Mouse (Mus musculus) B cell, adult 2 months (primary cell): ENCODE results near the gene Slc16a10.

Experiments
- DNase-seq, 2 experiments: peaks; one replicate each; pipeline ENCODE4 v3.0.0; 2022

Gene Slc16a10

DNA sequence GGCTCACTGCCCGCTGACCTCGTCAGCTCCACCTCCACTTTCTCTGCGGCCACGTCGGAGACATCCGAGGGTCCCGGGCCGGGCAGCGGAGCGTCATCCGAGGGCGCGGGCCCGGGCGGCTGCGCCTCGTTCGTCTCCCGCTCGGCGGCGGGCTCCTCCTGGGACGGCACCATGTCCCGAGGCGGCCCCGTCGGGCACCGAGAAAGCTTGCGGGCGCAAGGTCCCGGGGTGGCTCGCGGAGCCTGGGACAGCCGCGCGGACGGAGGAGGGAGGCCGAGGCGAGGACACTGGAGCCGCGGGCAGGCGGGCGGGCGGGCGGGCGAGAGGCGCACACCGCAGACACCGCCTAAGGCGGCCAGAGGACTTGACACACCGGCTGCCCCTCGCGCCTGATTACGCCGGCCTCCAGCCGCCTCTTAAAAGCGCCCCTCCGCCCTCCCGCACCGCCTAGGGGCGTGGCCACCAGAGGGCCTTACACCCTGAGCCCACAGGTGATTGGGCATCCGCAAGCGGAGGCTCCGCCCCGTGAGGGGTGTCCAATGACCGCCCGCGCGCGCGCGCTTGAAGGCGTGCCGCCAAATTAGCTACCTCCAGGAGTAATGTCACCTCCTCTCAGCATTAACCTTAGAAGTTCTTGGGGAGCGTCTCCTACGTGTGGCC lies at the start of gene Slc16a10:
TSS of gene Slc16a10 (minus strand) at position 395 of the 660 bp plus-strand sequence.
- DNase-seq, result peak; percentile 97 to 98

DNA sequence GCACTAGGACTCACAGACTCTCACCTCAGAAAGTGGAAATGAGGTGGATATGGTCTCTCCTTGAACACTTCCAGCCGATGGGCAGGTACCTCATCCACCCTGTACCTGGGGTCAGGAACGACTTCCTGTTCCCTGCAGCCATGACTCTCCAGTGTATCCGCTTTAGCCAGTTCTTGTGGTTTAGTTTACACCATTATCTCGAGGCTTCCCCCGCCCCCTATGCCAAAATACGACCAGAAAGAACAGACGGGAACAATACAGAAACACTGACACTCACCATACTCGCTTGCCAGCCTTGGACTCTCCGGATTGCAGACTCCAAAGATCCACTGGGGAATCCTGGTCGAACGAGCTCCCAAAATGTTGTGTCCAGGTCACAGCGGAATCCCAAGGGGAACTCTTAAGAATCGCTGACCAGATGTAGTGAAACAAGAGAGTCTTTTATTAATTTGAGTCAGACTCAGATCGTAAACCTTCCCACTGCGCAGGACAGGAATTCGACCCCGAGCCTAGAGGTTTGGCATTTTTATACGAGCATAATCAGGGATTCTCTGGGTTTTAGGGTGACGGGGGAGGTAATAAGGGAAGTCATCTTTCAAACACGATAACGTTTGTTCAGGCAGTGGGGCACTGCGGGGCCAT lies 49.4 kb upstream of the Slc16a10 start:
- DNase-seq, result no peak

DNA sequence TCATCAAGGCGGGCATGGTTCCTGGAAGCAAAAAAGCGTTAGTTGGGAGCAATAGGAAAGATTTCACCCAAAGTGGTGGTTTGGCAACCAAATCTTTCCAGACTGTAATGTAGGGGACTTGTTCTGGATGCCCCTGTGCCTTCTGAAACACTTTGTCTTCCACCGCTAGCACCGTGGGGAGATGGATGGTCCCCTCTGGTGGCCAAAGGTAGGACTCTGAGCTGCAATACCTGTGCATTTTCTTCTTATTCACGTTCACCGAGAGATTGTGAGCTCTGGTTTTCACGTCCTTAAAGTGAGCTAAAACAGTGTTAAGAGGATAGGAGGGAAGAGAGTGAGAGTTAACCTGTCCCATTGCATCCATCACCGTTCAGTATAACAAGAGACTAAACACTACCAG lies 48.8 kb upstream of the Slc16a10 start:
- DNase-seq, result peak; percentile 30 to 41

DNA sequence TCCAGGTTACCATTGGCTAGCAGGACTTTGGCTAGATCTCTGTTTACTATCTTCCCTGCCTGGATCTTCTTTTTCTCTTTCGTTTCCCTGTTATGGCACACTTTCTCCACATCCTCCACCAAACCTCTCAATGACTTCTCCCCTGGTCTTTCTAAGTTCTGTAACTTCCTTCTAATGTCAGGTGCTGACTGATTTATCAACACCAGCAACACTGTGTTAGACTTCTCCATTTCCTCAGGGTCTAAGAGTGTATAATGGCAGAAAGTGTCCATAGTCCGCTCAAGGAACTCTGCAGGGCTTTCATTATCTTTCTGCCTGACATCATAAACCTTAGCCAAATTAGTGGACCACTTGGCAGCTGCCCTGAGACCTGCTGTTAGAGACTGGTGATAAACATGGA lies 47.6 kb upstream of the Slc16a10 start:
- no peak for DNase-seq

DNA sequence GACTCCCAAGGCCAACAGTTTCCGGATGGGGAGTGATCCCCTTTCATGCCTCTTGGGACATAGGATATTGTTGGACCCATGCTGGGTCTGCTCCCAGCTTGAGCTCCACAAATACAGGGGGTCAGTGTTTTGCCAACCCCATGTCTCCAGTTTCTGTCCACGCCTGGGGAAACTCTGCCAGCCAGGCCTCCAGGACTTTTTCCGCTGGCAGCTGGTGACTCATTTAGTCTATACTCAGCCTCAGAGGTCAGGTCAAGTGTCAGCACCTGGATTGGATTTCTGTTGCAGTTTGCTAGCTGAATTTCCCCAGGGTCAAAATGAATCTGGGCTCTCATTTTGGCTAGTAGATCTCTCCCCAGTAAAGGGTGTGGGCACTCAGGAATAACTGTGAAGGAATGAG lies 46.8 kb upstream of the Slc16a10 start:
- no peak for DNase-seq

DNA sequence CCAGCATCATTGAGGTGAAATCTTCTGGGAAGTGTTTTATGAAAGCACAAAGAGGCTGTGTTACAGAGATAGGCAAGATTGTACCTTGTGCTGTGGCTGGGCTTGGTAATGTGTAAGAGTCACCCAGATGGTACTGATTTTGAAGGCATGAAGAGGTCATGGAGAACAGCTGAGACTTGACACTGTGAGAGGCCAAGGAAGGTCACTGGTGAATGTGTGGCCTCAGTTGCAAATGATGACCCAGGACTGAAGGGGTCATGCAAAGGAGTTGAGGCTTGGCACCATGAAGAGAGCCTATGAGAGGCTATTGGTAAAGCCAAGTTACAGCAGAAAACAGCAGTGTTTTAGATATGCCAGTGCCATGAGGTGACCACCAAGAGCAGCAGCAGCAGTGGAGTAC lies 43.9 kb upstream of the Slc16a10 start:
- no peak for DNase-seq

DNA sequence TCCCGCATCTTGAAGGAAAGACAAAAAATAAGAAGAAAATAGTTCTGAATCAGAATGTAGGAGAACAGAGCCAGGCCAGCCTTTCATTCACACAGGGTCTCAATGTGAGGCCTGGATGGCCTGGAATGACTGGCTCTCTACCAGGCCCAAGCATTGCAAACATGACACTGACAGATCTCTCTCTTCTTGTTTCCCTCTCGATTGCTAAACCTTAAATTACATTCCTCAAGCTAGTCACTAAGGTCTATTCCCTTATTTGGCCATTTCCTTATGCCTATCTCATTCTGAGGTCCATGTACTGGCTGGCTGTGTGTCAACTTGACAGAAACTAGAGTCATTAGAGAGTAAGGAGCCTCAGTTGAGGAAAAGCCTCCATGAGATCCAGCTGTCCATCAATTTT lies 38.0 kb upstream of the Slc16a10 start:
- DNase-seq, result no peak

DNA sequence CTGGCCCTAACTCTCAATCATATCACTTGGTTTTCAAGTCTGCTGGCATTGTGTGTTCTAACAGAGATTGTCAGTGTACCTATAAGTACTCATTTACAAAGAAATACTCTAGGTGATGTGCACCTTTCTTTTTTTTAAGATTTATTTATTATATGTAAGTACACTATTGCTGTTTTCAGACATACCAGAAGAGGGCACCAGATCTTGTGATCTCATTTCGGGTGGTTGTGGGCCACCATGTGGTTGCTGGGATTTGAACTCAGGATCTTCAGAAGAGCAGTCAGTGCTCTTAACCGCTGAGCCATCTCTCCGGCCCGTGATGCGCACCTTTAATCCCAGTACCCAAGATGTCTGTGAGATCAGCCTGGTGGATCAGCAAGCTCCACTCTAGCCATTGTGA lies 37.1 kb upstream of the Slc16a10 start:
- no peak for DNase-seq

DNA sequence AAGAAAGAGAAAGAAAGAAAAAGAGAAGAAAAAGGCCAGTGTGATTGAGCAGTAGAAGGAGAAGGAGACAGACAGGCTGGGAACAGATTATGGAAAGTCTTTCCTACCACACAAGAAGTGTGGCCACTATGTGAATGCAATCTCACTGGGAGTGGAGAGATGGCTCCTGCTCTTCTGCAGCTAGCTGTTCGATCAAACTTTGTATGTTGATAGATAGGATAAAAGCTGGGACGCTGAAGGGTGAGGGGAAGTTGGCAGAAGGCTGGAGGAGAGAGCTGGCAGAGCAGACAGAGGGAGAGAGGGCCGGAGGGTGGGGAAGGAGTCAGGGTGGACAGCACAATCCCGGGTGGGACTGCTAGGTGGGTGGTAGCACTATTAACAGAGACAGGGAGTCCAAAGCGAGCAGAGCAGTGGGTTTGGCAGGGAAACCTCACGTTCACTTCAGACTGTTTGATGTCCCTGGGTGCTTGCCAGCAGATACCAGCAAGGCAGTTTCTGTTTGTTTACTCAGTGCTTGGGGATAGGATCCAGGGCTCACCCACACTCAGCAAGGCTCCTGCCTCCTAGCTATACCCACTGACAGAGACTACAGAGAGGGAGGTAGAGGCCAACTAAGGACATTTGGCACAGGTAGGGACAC lies 35.4 kb upstream of the Slc16a10 start:
- DNase-seq, result no peak

DNA sequence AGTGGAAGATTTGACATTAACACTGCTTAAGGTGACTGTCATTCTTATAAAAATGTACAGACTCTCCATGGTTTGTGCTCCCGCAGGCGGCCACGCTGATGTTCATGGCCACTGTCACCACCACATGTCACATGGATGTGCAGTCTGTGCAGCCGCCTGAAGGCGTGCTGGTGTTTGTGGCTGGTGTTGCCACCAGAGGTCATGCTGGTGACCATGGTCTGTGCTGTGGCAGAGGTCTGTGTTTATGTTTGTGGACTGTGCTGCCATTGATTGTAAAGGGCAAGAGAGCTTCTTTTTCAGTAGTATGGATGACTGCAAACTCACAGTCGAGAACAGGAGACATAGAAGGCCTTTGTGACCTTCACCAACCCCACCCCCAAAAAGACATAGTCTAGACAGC lies 30.1 kb upstream of the Slc16a10 start:
- no peak for DNase-seq

DNA sequence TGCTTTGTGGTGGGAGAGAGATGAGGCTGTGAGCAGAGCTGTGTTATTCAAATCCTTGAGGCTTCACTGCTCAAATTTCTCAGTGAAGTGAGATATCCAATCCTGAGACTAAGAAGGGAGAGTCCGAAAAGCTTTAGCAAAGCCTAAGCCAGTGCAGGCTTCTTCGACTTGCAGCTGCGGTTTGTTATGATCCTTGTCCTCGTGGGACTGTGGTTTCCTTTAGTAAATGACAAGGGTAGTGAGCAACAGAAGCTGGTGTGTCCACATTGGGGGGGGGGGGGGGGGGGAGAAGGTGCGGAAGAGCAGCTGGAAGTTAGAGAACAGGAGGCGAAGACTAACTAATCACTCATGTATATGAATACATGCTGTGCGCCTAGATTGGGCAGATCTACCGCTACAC lies 29.2 kb upstream of the Slc16a10 start:
- no peak for DNase-seq

DNA sequence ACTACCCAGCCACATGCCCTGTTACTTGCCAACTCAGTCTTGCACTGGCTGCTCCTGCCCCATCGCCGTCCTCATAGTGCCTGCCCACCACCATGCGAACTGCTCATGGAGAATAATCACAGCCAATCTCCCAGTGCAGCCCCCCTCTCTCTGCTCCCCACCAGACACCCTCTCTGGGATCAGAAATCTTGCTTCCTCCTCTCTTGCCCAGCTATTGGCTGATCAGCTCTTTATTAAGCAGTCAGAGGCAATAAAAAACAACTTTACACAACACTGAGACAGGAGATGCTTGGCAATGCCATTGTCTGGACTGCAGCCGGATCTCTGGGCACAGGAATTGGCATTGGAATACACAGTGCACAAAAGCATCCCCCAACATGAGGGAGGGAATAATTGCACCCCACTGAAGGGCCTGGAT lies 28.1 kb upstream of the Slc16a10 start:
- no peak for DNase-seq

DNA sequence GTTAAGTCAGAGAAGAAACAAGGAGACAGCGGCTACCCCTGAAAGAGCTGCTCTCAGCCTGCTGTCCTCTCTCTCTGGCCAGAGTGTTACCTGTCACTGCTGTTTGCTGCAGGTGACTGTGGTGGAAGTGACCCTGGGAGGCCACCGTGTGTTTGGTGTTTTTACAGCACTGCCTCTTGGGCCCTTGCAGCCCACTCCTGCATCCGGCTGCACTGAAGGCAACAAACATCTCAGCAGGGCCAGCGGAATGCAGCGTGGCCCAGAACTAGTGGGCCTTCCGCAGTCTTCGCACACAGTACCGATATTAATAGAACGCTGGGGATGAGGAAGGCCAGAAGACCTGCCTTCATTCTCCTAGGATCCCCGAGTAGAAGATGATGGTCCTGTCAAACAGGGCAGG lies 27.5 kb upstream of the Slc16a10 start:
- DNase-seq, result no peak

DNA sequence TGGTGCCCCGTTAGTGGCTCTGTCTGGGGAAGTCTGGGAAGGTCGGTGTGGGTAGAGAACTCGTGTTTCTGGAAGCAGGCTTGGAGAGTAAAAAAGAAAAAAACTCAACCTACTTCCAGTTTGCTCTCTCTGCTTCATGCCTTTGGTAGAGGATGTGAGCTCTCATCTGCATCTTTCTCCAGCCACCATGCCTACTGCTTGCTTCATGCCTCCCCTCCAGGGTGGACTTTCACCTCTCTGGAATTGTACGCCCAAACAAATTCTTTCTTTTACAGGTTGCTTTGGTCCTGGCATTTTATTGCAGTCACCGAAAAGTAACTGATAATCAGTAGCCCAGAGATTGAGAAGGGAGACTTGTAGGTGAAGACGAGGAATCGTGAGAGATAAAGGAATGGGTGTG lies 27.0 kb upstream of the Slc16a10 start:
- no peak for DNase-seq

DNA sequence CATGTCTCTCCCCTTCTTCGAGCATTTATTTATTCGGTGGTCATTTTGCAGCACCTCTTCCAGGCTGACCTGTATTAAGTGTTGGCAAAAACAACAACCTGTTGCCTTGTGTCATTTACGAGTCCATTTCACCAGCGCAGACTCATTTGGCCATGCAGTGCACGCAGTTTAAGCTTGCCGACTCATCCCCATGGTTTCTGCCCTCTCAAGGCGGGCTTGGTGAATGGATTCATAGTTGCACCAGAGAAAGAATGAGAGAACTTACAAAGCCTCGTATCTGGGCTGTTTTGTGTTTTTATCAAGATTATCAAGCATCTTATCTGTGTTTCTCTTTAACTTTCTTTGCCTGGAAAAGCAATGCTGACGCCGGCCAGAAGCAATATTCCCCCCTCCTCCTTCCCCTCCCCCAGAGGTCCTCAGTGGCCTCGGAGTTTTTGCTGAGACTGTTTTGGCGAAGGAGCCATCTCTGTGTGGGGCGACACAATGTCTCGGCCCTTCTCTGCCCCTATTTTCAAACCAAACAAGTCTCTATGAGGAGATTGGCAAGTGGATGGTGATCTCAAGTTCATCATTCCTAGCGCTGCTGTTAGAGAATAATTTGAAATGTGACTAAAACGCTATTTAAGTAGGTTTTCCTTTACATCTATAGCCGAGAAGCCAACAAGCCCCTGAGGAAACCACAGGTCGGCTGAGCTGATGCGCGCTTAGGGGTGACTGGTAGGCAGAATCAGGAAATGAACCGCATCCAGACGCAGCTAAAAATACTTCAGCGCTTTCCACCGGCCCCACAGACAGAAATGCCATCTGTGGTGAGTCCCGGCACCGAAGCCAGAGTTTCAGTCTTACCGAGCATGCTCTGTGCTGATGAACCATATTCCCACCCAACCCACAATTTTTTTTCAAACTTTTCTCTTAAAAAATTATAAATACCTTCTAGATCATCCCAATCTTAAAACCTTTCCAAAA lies 22.6 kb upstream of the Slc16a10 start:
- peak; percentile 59 to 66 for DNase-seq

DNA sequence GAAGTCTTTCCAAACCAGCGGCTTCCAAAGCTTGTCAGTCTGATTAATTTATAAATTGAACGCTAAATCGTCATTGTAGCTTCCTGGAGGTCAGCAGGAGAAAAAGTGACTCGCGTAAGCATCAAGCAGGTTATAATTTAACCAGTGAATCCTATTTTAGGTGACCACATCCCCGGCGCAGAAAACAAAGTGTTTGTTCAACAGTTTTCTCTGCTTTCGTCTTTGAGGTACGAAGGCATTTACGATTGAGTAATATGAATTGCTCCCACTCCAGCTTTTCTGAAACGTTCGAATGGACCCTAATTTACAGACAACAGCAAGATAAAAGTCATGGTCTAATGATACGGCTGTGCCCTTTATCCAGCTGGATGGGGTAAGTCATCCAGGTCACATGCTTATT lies 21.9 kb upstream of the Slc16a10 start:
- peak in 1 of 2 experiments; percentile 10 for DNase-seq

DNA sequence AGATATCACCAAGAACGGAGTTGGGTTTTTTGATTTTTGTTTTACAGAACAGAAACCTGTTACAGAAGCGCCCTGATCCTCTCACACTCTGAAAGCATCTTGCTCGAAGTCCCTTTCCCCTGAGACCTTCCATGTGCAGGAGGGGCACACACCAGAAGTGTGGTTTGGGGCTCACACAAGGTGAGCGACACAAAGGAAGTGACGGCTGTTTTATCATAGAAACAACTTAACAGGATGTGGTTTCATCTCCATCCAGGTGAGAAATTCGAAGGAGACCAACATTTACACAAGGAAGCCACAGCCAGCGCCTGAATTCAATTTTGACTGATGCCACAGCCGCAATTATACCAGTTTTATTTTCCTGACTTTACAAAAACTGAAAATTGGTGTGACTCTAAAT lies 21.3 kb upstream of the Slc16a10 start:
- DNase-seq, result peak; percentile 62 to 74

DNA sequence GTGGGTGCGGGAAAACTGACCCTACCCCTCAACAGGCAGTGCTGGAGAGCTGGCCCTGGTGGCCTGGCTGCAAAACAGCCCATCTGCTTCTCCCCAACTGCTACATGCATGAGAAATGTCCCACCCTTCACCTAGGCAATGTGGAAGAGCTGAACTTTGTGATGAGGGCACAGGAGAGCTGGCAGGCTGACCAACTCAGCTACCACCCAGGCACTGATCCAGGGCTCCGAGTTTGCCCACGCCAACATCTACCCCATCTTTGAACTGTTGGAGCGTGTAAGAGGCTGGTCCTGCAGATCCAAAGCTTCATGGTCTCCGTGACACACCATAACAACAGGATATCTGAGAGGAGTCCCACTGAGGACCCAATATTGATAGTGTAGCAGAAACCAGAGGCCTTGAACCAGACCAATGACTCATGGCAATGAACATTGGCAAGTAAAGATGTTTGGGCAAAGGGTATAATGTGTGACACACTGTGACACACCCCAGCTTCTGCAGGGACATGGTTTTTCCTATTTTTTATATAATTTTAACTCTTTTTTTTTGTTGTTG lies 19.7 kb upstream of the Slc16a10 start:
- DNase-seq, result no peak

DNA sequence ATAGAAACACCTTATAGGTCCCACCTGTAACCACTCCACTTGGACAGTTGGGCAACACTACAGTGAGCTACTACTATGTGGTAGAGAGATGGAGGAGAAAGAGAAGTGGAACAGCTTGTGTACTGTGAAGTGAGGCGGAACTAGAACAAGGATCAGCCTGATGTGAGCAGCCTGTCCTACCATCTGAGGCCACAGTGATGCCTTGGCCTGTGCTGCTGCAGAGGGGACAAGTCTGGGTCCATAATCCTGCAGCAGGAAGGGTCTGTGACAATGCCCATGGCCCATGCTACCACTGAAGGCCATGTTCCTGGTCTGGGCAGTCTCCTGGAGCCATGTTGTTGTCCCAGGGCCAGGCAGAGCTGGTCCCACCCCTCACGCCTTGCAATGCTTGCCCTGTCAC lies 19.2 kb upstream of the Slc16a10 start:
- peak in 1 of 2 experiments; percentile 17 for DNase-seq

DNA sequence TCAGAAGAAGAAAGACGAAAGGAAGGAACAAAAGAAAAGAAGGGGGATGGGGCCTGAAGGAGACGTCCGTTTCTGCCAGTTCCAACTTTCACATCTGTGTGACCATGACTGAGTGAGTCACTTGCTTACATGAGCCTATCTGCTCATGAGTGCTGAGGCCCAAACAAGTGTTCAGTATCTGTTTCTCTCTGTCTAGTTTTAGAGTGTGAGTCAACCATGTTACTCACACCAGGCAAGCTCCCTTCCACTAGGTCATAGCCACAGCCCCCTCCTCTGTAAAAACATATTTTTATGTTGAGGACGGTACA lies 10.4 kb upstream of the Slc16a10 start:
- no peak for DNase-seq

DNA sequence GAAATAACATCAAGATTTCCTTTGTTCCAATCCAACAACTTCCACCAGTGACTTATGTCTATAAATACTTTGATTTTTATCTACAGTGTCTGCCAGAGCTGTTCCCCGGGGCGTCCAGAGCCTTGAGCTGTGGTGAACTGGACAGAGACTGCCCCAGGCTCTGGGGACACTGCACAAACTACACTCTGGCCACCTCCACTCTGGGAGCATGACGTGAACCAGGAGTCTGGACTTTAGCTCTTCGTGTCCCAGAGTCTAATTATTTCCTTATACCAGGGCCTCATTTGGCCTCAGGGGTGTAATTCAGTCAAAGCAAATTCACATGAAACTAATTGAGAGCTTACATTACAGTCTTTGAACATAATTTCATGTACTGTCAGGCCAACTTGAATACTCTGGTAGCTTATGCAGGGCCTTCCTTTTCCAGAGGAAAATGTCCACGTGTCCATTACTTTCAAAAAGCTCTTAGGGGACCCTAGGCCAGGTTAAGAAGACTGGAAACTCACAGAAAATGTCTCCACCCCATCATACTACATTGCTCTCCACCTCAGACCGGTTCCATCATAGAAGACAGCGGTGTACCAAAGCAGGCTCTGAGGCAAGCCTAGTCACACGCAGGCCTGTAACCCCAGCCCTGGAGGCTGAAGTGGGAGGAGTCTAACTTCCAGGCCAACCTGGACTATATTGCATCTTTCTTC lies 9.9 kb upstream of the Slc16a10 start:
- DNase-seq, result no peak

DNA sequence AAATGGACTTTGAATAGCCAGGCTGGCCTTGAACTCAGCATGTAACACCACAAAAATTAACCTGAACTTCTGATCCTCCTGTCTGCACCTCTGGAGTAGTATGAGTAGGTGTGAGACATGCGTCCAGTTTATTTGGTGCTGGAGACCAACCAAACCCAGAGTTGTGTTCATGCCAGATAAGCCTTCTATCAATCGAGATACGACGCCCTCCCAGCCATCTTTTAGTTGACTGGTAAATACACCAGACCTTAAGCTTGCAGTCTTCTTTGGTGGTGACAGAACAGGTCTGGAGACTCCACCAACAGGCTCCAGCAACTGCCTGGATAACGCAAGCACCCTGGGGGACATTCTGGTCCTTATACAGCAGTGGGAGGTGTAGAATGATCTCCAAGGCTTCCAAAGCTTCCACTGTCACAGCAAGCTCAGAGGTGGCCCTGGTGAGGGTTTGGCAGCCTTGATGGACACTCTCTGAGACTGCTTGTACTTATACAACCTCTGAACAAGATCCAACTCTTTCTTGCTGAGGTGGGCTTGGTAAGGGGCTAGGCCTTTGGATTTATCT lies 7.6 kb upstream of the Slc16a10 start:
- no peak for DNase-seq
